Mouse (Mus musculus): Measurements from ENCODE around the gene Tenm2.

The Tenm2 gene

DNA sequence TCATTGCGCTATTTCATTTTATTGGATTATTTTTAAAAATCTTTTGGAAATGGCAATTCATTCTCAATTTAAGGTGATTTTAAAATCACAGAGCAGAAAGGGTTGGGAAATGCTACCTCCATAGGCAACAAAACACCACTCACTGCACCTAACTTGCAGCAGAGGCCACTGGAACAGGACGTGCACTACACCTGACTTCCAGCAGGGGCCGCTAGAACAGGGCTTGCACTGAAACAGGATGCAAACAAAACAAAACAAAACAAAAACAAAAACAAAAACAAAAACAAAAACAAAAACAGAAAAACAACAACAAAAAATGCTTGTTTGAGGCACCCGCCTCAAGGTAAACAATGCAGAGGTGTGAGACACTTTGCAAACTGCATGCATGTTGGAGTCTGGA, 324.4 kb downstream of the Tenm2 start:
- DNase-seq (ENCODE audit: extremely low read depth, low read depth, low spot score) = no peak

GRCm38 (mm10) chr11:36909036-36909435, 326.7 kb downstream of the Tenm2 start:
- DNase-seq (ENCODE audit: extremely low read depth, low read depth, low spot score) = no peak

GRCm38 (mm10) chr11:36902302-36902701, 333.5 kb downstream of the Tenm2 start:
- DNase-seq (ENCODE audit: extremely low read depth, low read depth, low spot score) = no peak

GRCm38 (mm10) chr11:36893061-36893460, 342.7 kb downstream of the Tenm2 start:
- DNase-seq (ENCODE audit: extremely low read depth, low read depth, low spot score) = no peak

GRCm38 (mm10) chr11:36891106-36891505, 344.7 kb downstream of the Tenm2 start:
- DNase-seq (ENCODE audit: extremely low read depth, low read depth, low spot score) = no peak

GRCm38 (mm10) chr11:36887490-36887889, 348.3 kb downstream of the Tenm2 start:
- DNase-seq (ENCODE audit: extremely low read depth, low read depth, low spot score) = no peak

DNA sequence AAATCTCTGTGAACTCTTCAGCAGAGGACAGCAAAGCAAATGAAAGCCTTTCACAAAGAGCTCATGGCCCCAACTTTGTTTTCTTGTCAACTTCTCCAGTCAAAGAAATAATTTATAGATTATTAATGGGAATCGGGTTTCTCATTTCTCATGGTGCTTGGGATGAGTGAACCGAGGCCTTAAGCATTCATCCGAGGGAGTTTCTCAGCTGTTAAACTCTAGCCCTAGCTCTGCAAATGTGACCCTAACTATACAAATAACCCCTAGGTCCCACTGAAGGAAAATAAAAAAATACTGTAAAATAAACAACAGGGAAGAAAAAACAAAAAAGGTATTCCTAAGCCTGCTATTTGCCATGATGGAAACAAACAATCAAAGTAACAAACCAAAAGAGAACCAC, 349.6 kb downstream of the Tenm2 start:
- DNase-seq (ENCODE audit: extremely low read depth, low read depth, low spot score) = no peak

GRCm38 (mm10) chr11:36872961-36873360, 362.8 kb downstream of the Tenm2 start:
- no peak for DNase-seq (ENCODE audit: extremely low read depth, low read depth, low spot score)

DNA sequence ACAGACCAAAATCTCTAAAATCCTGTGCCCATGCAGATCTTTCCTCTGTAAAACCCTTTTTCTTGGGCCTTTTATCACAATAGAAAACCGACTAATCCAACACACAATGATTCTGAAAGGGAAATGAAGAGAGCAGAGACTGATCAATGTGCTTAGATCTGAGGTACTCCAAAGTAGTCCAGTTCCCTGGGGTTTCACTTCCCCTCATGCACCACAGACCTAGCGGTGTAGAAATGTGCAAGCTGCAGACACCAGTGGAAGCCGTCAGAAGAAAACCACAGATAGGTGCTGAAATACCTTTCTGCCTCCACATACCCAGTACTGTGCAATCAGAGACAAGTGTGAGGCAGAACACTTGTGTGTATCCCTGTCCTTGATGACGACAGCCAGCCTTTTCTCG, 365.2 kb downstream of the Tenm2 start:
- no peak for DNase-seq (ENCODE audit: extremely low read depth, low read depth, low spot score)

- DNase-seq (ENCODE audit: extremely low read depth, low read depth, low spot score) = no peak
Observed at GRCm38 (mm10) chr11:36851690-36852089, 384.1 kb downstream of the Tenm2 start.

- DNase-seq (ENCODE audit: extremely low read depth, low read depth, low spot score) = no peak
Observed at GRCm38 (mm10) chr11:36847451-36847850, 388.3 kb downstream of the Tenm2 start.

GRCm38 (mm10) chr11:36832855-36833254, 402.9 kb downstream of the Tenm2 start:
- no peak for DNase-seq (ENCODE audit: extremely low read depth, low read depth, low spot score)

- no peak for DNase-seq (ENCODE audit: extremely low read depth, low read depth, low spot score)
Observed at GRCm38 (mm10) chr11:36831511-36831910, 404.3 kb downstream of the Tenm2 start.

DNA sequence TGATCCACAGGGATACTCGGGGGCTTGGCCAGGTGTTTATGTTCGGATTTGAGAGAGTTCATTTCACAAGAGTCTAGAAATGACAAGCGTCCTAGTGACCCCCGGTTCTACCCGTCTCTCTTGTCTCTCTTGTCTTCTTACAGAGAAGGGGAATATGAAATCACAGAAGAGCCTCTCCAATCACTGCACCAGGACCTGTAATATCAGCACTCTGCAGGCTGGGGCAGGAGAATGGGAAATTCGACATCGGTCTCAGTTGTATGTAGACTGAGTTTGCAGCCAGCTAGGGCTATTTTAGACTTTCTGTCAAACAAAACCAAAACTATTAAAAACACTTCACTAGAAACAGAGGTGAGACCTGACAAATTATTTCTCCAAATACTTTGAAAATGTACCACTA, 411.1 kb downstream of the Tenm2 start:
- DNase-seq (ENCODE audit: extremely low read depth, low read depth, low spot score) = no peak

- DNase-seq (ENCODE audit: extremely low read depth, low read depth, low spot score) = no peak
Observed at GRCm38 (mm10) chr11:36804615-36805014, 431.1 kb downstream of the Tenm2 start.

DNA sequence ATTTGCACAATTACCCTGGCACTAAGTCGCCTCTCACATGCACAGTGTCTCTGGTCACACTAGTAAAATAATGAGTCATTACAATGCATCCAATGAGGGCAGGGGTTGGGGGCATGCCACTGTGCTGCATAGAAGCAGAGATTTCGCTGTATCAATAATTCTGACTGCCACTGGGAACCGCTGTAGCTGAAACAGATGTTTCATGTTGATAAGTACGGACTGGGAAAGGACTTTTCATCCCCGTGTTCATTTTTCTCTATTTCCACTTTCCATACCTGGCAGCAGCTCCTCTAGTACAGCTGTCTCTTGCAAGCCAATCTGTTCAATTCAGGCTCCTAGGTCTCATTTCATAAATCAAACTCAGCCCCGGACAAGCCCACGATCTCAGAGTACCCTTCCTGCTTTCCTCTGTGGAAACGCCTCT, 433.5 kb downstream of the Tenm2 start:
- no peak for DNase-seq (ENCODE audit: extremely low read depth, low read depth, low spot score)

DNA sequence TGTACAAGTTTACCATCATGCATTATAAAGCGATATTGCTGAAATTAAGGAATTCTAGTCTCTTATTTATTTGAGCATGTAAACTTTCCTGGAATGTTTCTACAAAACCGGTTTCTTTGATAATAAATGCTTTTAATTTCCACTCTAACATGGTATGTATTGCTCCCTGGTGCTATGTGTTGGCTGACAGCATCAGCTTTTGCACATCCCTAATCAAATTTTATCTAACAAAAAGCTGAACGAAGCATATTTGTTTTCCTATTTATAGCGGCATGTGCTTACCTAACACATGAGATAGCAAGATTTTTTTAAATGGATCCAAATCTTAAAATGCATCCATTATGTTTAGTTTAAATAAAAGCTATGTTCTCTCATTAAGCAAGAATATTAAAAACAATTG, 434.1 kb downstream of the Tenm2 start:
- DNase-seq (ENCODE audit: extremely low read depth, low read depth, low spot score) = no peak

DNA sequence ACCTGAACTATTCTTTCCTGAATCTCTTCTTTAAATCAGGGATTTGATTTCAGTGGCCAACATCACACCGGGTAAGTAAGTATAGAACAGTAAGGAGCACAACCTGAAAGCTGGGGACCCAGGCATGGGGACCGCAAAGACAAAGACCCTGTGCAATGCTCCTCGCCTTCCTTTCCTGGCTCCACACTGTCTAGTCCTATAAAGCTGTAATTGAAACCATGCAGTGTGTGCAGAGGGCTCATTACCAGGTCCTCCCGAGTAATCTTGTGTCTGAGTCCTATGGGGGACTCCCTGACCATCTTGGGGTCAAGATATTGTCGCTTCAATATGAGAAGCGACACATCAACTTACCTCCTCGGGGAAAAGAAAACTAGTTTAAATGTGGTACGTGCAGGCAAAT, 436.4 kb downstream of the Tenm2 start:
- DNase-seq (ENCODE audit: extremely low read depth, low read depth, low spot score) = no peak

DNA sequence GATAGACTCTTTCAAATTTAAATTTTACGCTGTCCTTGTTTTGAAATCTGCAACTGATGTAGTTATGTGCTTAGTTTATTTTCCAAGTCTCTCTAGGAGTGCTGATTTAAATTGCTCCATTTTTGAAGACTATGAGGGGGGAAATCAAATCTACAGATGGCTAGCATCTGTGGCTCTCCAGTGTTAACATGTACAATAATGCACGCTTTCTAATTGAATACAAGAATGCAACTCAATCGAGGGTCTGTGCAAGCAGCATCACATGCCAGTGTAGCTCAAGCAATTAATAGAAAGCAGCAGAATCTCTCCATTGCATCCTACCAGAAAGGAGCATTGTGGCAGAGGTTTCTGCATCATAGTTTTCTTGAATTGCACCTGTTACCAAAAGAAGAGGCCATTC, 477.8 kb downstream of the Tenm2 start:
- no peak for DNase-seq (ENCODE audit: extremely low read depth, low read depth, low spot score)

DNA sequence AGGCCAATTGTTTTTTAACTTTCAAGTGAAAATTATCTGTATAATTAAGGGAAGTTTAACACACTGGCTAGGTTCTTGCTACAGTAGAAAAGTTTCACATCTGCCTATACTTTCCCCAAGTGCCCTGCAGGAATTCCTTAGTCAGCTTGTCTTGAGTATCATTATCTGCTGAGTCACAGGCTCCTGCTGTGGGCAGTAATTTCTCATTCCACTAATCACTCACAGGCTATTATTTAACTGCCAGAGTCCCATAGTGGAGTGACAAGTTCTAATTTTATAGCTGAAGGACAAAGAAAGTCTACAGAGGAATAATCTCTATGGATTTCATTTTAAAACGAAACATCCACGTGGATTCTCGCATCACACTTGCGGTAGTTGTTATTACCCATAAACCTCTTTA, 489.5 kb downstream of the Tenm2 start:
- no peak for DNase-seq (ENCODE audit: extremely low read depth, low read depth, low spot score)

GRCm38 (mm10) chr11:36727800-36728199, 508.0 kb downstream of the Tenm2 start:
- DNase-seq (ENCODE audit: extremely low read depth, low read depth, low spot score) = no peak

DNA sequence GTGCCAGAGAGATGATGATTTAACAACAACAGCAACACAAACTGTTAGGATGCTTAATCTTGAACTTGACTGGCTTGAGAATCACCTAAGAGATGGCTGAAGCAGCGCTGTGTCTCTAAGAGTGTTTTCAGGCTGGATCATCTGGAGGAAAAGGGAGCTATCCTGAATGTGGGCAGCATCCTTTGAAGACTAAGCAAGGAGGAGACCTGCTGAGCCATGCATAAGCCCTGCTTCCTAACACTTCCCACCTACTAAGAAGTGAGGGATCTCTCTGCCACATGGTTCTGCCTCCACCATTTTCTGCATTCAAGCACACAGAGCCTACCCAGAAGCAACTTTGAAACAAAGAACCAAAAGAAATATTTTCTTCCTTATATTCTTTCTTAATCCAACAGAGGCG, 532.9 kb downstream of the Tenm2 start:
- DNase-seq (ENCODE audit: extremely low read depth, low read depth, low spot score) = no peak

DNA sequence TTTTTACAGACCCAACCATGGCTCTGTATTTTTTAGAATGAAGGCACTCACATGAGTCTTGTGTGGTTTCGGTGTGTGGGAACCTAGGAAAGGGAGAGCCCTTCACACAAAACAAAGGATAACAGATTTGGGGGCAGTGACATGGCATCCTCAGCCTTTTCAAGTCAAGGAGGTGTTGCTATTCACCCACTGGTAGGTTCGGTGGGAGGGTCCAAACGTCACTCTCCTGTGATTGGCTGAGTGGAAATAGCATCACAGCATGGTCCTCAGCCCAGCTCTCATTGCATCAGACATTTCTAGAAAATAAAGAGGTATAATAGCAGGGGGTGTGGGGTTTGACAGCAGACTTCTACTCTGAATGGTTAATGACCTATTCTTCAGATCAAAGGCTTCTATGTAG, 534.8 kb downstream of the Tenm2 start:
- DNase-seq (ENCODE audit: extremely low read depth, low read depth, low spot score) = no peak

DNA sequence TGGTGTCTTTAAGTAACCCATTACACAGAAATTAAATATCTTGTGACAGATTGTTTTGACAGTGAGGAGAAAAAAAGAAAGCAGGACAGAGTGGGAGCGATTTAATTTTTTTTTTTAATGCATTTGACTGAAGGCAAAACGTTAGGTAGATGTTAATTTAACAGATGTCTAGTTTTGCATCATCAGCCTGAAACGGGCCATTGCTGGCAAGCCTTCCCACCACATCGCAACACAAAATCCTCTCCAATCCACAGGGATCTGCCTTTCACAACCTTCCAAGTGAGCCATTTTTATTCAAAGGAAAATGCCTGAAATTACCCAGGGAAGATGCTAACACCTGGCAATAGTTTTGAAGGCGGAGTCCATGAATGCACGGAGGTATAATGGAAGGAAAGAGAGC, 535.6 kb downstream of the Tenm2 start:
- DNase-seq (ENCODE audit: extremely low read depth, low read depth, low spot score) = no peak

Data from fat pad, adult 2 months (tissue).